Mouse (Mus musculus) intestine, embryonic 14.5 days (tissue): ENCODE measurements around the gene Ipmk. TPM values are rescaled to one million over a fixed set of nuclear protein-coding genes. Genes with fewer than 3 reads are reported as not detected.
A peak's percentile ranks its signal among the peaks of the same experiment; 100 is the strongest.

Experiments
- ATAC-seq: fragments of 200-750 bp; cut with Nextera tagmentation; replicated peaks from 2 replicates; pipeline ENCODE4 v1.8.0; 2017; ENCODE audit warnings: low read depth, moderate number of reproducible peaks, moderate TSS enrichment, moderate library complexity; ENCODE audit not compliant: low FRiP score, low TSS enrichment
- DNase-seq: peaks from one replicate; pipeline ENCODE4 v3.0.0-alpha.2; 2018; ENCODE audit warnings: low spot score
- H3K27ac ChIP-seq: fragments of 300-500 bp; sonication (generic); 2 replicates; pipeline ENCODE4 v1.5.1; 2014; ENCODE audit warnings: low read depth, mild to moderate bottlenecking, control low read depth
- H3K27me3 ChIP-seq: fragments of 300-500 bp; sonication (generic); replicated peaks from 2 replicates; pipeline ENCODE4 v1.6.1; 2014; ENCODE audit warnings: low read length, control low read depth; ENCODE audit not compliant: control insufficient read depth, insufficient read depth
- H3K36me3 ChIP-seq: fragments of 300-500 bp; sonication (generic); 2 replicates; pipeline ENCODE4 v1.6.1; 2014; ENCODE audit warnings: low read length, control low read depth; ENCODE audit not compliant: control insufficient read depth, insufficient read depth
- H3K4me1 ChIP-seq: fragments of 300-500 bp; sonication (generic); replicated peaks from 2 replicates; pipeline ENCODE4 v1.6.1; 2014; ENCODE audit warnings: low read length, control low read depth, mixed read lengths; ENCODE audit not compliant: control insufficient read depth, insufficient read depth
- H3K4me2 ChIP-seq: fragments of 300-500 bp; sonication (generic); 2 replicates; pipeline ENCODE4 v1.6.1; 2014; ENCODE audit warnings: low read length
- H3K4me3 ChIP-seq: fragments of 300-500 bp; sonication (generic); 2 replicates; pipeline ENCODE4 v1.5.1; 2014; ENCODE audit warnings: low read depth, low read length, control low read depth, mixed read lengths
- H3K9ac ChIP-seq: fragments of 300-500 bp; sonication (generic); 2 replicates; pipeline ENCODE4 v1.6.1; 2014; ENCODE audit warnings: mild to moderate bottlenecking, low read length
- H3K9me3 ChIP-seq: fragments of 300-500 bp; sonication (generic); 2 replicates; pipeline ENCODE4 v1.6.1; 2016; ENCODE audit warnings: low read length, control low read depth; ENCODE audit not compliant: control insufficient read depth
- WGBS: fragments of 180-500 bp; shearing (Covaris S2); extraction: QIAGEN DNeasy Blood & Tissue Kit; methylation state at CpG from one replicate; pipeline ENCODE4 v1.1.7; 2014; 5-methylcytosine and 5-hydroxymethylcytosine counted together
- polyA plus RNA-seq: library from polyadenylated mRNA; unstranded; fragments of >200 nt; fragmentation: Nextera tagmentation; extraction: Ambion mirVana; gene quantifications from 2 replicates; pipeline ENCODE4 v1.2.1, GENCODE M21; 2014

Gene Ipmk
- polyA plus RNA-seq, 1 experiment from 2014 or later: 21.5 TPM

DNA sequence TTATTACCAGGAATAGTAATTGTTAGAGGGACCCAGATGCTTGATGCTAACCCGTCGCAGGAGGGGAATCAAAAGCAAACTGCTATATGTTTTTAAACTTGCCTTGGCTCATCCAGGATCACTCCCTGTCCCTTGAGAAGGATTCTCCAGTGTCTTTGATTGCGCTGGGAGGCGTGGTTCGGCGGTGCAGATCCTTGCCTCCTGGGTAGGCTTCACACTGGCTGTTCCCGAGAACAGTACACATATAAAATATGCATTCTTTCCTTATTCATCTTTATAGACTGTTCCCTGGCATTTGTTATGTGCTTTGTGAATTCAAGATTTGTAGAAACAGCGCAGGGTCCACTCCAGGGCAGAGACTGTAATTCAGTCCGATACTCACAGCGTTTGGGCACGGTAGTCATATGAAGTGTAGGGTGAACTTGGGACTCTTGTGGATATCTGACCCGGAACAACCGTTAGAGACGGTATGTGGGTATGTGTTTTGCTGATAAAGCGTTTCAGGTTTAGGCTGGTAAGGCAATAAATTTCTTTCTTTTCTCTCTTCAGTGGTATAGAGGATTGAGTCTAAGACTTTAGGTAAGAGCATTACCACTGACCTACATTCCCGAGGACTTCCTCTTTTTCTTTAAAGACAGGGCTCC is 1.2 kb downstream of the Ipmk start:
- Histone ChIP-seq H3K4me3 (peak overlapping the region; percentile 83), H3K4me2 (peak overlapping the region; percentile 84), H3K4me1 (peaks cover 17% of the 10 kb centered on the region), H3K36me3 (0 out of 2 replicates have a peak, but pooled peaks cover 6% of the 10 kb centered on the region), H3K27me3 (no peaks in the 10 kb centered on the region), H3K9me3 (no peaks in the 10 kb centered on the region), H3K27ac (no peak overlapping the region; the same call in 1 of the 2 replicates), H3K9ac (peak overlapping the region; percentile 76)
- ATAC-seq (no peak), DNase-seq (no peak)
- WGBS: 17% methylated on average over 16 of the region's 16 CpGs

DNA sequence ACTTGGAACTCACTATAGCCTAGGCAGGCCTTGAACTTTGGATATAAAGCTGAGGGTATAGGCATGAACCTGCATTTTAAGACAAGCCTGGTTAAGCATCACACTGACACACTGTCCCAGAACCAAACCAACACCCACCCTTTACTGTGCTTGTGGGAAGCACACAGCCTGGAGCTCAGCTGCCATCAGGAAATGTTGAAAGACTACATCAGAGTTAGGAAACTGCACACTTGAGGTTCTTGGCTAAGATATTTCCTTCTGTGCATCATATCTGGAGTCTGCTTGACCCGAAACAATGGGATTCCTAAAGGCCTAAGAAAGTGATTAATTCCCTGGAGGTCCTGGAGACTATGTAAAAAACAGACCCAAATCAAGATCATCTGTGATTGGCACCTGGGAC is 1.7 kb downstream of the Ipmk start:
- no peak overlapping the region for H3K27ac ChIP-seq
- no peaks in the 10 kb centered on the region for H3K9me3 ChIP-seq
- peak overlapping the region; percentile 83 for H3K4me3 ChIP-seq
- H3K36me3 ChIP-seq: 0 out of 2 replicates have a peak, but pooled peaks cover 6% of the 10 kb centered on the region
- ATAC-seq (no peak), DNase-seq (no peak)
- H3K9ac ChIP-seq: no peak overlapping the region
- 86% methylated on average over 1 of the region's 1 CpGs for WGBS
- H3K4me2 ChIP-seq: peak overlapping the region; percentile 84
- no peaks in the 10 kb centered on the region for H3K27me3 ChIP-seq
- peaks cover 13% of the 10 kb centered on the region; the same call in 1 of the 2 replicates for H3K4me1 ChIP-seq

DNA sequence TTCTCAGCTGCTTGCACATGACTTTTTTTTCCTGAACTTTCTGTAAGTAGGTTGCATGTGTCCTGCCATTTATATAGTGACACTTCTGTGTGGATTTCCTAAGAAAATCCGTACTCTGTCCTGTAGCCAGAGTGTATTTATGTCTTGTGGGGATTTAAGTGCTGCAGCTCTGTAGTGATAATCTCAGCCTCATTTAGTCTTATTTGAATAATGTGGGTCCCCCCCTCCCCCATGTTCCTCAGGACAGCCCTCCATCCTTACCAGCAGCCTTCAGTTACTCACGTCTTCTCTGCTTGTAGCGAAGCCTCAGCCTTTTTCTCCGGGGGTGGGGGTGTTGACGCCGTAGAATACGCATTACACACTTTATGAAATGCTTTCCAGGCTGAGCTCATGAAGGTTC is 3.7 kb downstream of the Ipmk start:
- H3K4me2 ChIP-seq: no peak overlapping the region
- 94% methylated on average over 7 of the region's 7 CpGs for WGBS
- H3K27me3 ChIP-seq: no peaks in the 10 kb centered on the region
- ATAC-seq (no peak), DNase-seq (no peak)
- H3K4me1 ChIP-seq: peaks cover 11% of the 10 kb centered on the region; the same call in 1 of the 2 replicates
- no peak overlapping the region for H3K4me3 ChIP-seq
- H3K9ac ChIP-seq: no peak overlapping the region
- H3K36me3 ChIP-seq: 0 out of 2 replicates have a peak, but pooled peaks cover 6% of the 10 kb centered on the region
- H3K9me3 ChIP-seq: no peaks in the 10 kb centered on the region
- H3K27ac ChIP-seq: no peak overlapping the region

DNA sequence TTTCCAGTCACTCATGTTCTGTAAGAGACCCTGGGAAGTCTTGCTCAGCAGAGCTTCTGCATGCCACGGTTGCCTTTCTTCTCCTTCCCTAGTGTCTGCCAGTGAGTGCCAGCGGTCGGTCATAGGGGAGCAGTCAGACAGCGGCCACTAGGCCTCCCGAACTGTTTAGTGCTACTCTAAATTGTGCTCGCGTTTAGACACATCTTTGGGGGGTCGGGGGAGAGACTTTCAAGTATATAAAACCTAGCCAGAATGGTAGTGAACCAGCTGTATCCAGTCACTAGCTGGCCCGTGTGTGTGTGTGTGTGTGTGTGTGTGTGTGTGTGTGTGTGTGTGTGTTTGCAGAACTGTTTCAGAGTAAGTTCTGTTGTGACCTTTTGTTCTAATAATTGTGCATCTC is 6.3 kb downstream of the Ipmk start:
- no peak overlapping the region for H3K9ac ChIP-seq
- H3K27ac ChIP-seq: no peak overlapping the region
- H3K4me1 ChIP-seq: peaks cover 4% of the 10 kb centered on the region; the same call in 1 of the 2 replicates
- DNase-seq: no peak
- H3K9me3 ChIP-seq: no peaks in the 10 kb centered on the region
- no peak overlapping the region for H3K4me2 ChIP-seq
- H3K36me3 ChIP-seq: 0 out of 2 replicates have a peak, but pooled peaks cover 6% of the 10 kb centered on the region
- no peaks in the 10 kb centered on the region for H3K27me3 ChIP-seq
- WGBS: 62% methylated on average over 9 of the region's 9 CpGs
- no peak for ATAC-seq
- no peak overlapping the region for H3K4me3 ChIP-seq

GRCm38 (mm10) chr10:71354947-71355346 is 7.4 kb downstream of the Ipmk start:
- whole genome bisulfite sequencing: 80% methylated on average over 12 of the region's 12 CpGs
- DNase-seq: no peak

GRCm38 (mm10) chr10:71361044-71361443 is 13.5 kb downstream of the Ipmk start:
- no peak for ATAC-seq

More at GRCm38 (mm10) chr10:71354947-71355346, 7.4 kb downstream of the Ipmk start:
- no peak overlapping the region for H3K9ac ChIP-seq
- no peak overlapping the region for H3K4me3 ChIP-seq
- no peak overlapping the region for H3K4me2 ChIP-seq
- 0 out of 2 replicates have a peak, but pooled peaks cover 6% of the 10 kb centered on the region for H3K36me3 ChIP-seq
- no peaks in the 10 kb centered on the region; the same call in 1 of the 2 replicates for H3K4me1 ChIP-seq
- no peak overlapping the region for H3K27ac ChIP-seq
- ATAC-seq: no peak
- no peaks in the 10 kb centered on the region for H3K27me3 ChIP-seq
- no peaks in the 10 kb centered on the region for H3K9me3 ChIP-seq

DNA sequence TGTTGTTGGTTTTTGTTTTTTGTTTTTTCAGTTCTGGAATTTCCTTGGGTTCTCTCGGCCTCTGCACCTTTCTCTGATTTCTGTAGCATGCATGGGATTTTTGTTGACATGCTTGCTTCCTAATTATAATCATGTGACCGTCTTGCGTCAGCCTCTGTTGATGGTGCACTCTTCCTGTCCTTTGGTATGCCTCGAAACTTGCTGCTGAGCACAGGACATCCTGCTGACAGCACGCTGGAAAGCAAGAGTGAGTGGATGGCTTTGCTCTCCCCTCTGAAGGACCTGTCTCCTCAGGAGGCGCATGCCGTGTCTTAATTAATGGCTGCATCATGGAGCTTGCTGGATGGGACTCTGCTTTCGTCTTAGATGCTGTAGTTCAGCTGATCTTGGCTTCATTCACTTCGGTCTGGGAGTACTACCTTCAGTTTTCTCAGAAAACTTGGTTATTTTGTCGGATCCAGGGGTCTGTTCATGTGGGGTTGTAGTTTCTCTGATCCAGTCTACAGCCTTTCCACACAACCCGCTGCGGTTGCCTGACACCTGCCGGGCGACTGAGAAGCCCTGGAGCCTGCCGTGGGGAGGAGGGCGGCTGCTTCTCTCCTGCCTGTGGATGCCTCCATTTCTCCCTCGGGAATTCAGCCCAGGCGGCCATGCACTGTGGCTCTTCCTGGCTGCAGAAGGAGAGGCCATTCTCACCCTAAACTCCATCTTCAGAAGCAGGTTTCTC is 14.4 kb downstream of the Ipmk start:
- no peaks in the 10 kb centered on the region for H3K36me3 ChIP-seq
- H3K9ac ChIP-seq: no peak overlapping the region
- WGBS: 28% methylated on average over 18 of the region's 18 CpGs
- peaks cover 7% of the 10 kb centered on the region; the same call in 1 of the 2 replicates for H3K4me1 ChIP-seq
- no peak overlapping the region for H3K4me3 ChIP-seq
- H3K4me2 ChIP-seq: peak overlapping the region; percentile 6; the same call in 1 of the 2 replicates
- DNase-seq (no peak), ATAC-seq (no peak)
- no peak overlapping the region for H3K27ac ChIP-seq
- no peaks in the 10 kb centered on the region for H3K9me3 ChIP-seq
- no peaks in the 10 kb centered on the region for H3K27me3 ChIP-seq

More at GRCm38 (mm10) chr10:71361044-71361443, 13.5 kb downstream of the Ipmk start:
- no peaks in the 10 kb centered on the region for H3K36me3 ChIP-seq
- H3K27ac ChIP-seq: no peak overlapping the region
- H3K9ac ChIP-seq: no peak overlapping the region
- WGBS: 77% methylated on average over 7 of the region's 7 CpGs
- H3K27me3 ChIP-seq: no peaks in the 10 kb centered on the region
- no peak overlapping the region for H3K4me3 ChIP-seq
- no peak overlapping the region for H3K4me2 ChIP-seq
- H3K9me3 ChIP-seq: no peaks in the 10 kb centered on the region
- DNase-seq: no peak
- H3K4me1 ChIP-seq: peaks cover 7% of the 10 kb centered on the region; the same call in 1 of the 2 replicates

GRCm38 (mm10) chr10:71363440-71363839 is 15.9 kb downstream of the Ipmk start:
- no peak for DNase-seq
- no peak overlapping the region for H3K9ac ChIP-seq
- H3K9me3 ChIP-seq: no peaks in the 10 kb centered on the region
- peaks cover 7% of the 10 kb centered on the region; the same call in 1 of the 2 replicates for H3K4me1 ChIP-seq
- H3K36me3 ChIP-seq: 0 out of 2 replicates have a peak, but pooled peaks cover 4% of the 10 kb centered on the region
- 87% methylated on average over 8 of the region's 8 CpGs for WGBS
- no peak overlapping the region for H3K4me2 ChIP-seq
- no peak overlapping the region for H3K4me3 ChIP-seq
- no peak overlapping the region for H3K27ac ChIP-seq
- no peaks in the 10 kb centered on the region for H3K27me3 ChIP-seq
- no peak for ATAC-seq
